ENCODE assay signal across 8 mouse cellular contexts in genomic region chr2:18028140-18029021, GRCm38 (mm10). TPM values are rescaled to one million over a fixed set of nuclear protein-coding genes. Genes with fewer than 3 reads are reported as not detected.
DNase-seq lines count a peak whose midpoint lies in the region; ATAC-seq and TF ChIP-seq lines count a peak whose summit lies in the region.

No protein-coding gene starts in this region.

- peak overlapping the region; percentile 68 to 70 (median 68) for H3K4me3 ChIP-seq in CH12.LX (replicated peaks in 1 of 3; ENCODE audit: low read depth in 2 of 3, low read length in 2 of 3, poor library complexity in 1 of 3)
- H3K4me3 ChIP-seq in forebrain, embryonic 13.5 days = peak overlapping the region; percentile 60
- H3K4me3 ChIP-seq in thymus, adult 2 months (ENCODE audit: control insufficient read depth, insufficient read depth, low read length) = peak overlapping the region; percentile 56

- peak; percentile 32; the same call in 1 of the 2 replicates for TF ChIP-seq POLR2A in CH12.LX (IDR thresholded peaks at IDR 0.05; ENCODE audit: low read depth, low read length)
- TF ChIP-seq POLR2A in thymus, adult 2 months (IDR thresholded peaks at IDR 0.05; ENCODE audit: control insufficient read depth, extremely low read depth, insufficient read depth, low read length, poor library complexity) = no peak

- H3K4me2 ChIP-seq in CH12.LX (ENCODE audit: insufficient read depth, low read depth, poor library complexity, severe bottlenecking) = peak overlapping the region; percentile 52
- H3K4me2 ChIP-seq in forebrain, embryonic 13.5 days = peak overlapping the region; percentile 99

- peak; percentile 24 for DNase-seq in CH12.LX (ENCODE audit: extremely low read depth)
- DNase-seq in cerebellum, adult 11 months = peak; percentile 85
- DNase-seq in heart, postnatal 10 days = peak; percentile 96 to 97
- peak; percentile 74 for DNase-seq in large intestine, adult 2 months (ENCODE audit: low read depth, low spot score)
- DNase-seq in lung, adult 18-20 months = peak; percentile 96
- DNase-seq in thymus, adult 2 months = peak; percentile 57

- no peaks in the 10 kb centered on the region for H3K27me3 ChIP-seq in CH12.LX (replicated peaks)
- no peaks in the 10 kb centered on the region for H3K27me3 ChIP-seq in forebrain, embryonic 13.5 days
- H3K27me3 ChIP-seq in thymus, adult 2 months (ENCODE audit: control insufficient read depth, insufficient read depth, low read length) = peaks cover 14% of the 10 kb centered on the region

- no peak; the same call in none of the 2 replicates for TF ChIP-seq RAD21 in CH12.LX (IDR thresholded peaks at IDR 0.05; ENCODE audit: low read depth, low read length)

- peak overlapping the region; percentile 76 for H3K9ac ChIP-seq in CH12.LX (ENCODE audit: insufficient read depth, low read depth)
- H3K9ac ChIP-seq in forebrain, embryonic 13.5 days = peak overlapping the region; percentile 94

- H3K79me2 ChIP-seq in CH12.LX (replicated peaks; ENCODE audit: control insufficient read depth, extremely low read depth, insufficient read depth, poor library complexity, severe bottlenecking) = no peaks in the 10 kb centered on the region

- intact Hi-C loops in heart, postnatal 10 days (cut with DNase I) = loop anchor here (1.0 to 10.0 kb wide), 11 partner anchors 27 to 1346 kb away; partner anchors contain the start of genes Dnajc1, Mllt10, Msrb2 and Spag6

- dilution Hi-C loops in CH12.LX (cut with MboI; ENCODE audit: extremely low pct_ligation_motif_present, extremely low pct_unique_long_range_greater_than_20kb, low sequenced_read_pairs) = no loop called here

- H3K4me1 ChIP-seq in CH12.LX (ENCODE audit: control insufficient read depth in 1 of 2, insufficient read depth in 2 of 2) = peaks cover 4 to 17% of the 10 kb centered on the region in 2 experiments
- peaks cover 75% of the 10 kb centered on the region for H3K4me1 ChIP-seq in forebrain, embryonic 13.5 days
- H3K4me1 ChIP-seq in thymus, adult 2 months (replicated peaks; ENCODE audit: control insufficient read depth, insufficient read depth, low read length) = peaks cover 23% of the 10 kb centered on the region

- H3K36me3 ChIP-seq in CH12.LX (replicated peaks in 1 of 2; ENCODE audit: control insufficient read depth in 1 of 2, insufficient read depth in 1 of 2, low read length in 1 of 2) = no peaks in the 10 kb centered on the region
- H3K36me3 ChIP-seq in forebrain, embryonic 13.5 days (ENCODE audit: poor library complexity, severe bottlenecking) = no peaks in the 10 kb centered on the region
- no peaks in the 10 kb centered on the region for H3K36me3 ChIP-seq in thymus, adult 2 months (ENCODE audit: control insufficient read depth, insufficient read depth, low read length)

- ATAC-seq in forebrain, embryonic 13.5 days = peak; percentile 65
- peak; percentile 27 for ATAC-seq in neutrophil, adult 5-6 weeks (ENCODE audit: extremely low read depth, insufficient number of reproducible peaks, low FRiP score, poor library complexity, severe bottlenecking)

- in situ Hi-C loops in CH12.LX (cut with MboI; ENCODE audit: low pct_ligation_motif_present, low pct_unique_long_range_greater_than_20kb, low sequenced_read_pairs) = loop anchor here (5.0 to 25.0 kb wide), 3 partner anchors 179 to 659 kb away; partner anchors contain the start of genes Bmi1 and Spag6

- H3K27ac ChIP-seq in CH12.LX (ENCODE audit: insufficient read depth, low read depth) = peak overlapping the region; percentile 37; the same call in 1 of the 2 replicates
- peak overlapping the region; percentile 99 for H3K27ac ChIP-seq in forebrain, embryonic 13.5 days
- no peak overlapping the region for H3K27ac ChIP-seq in thymus, adult 2 months (ENCODE audit: control insufficient read depth, insufficient read depth, low read length)

- no peak for TF ChIP-seq EP300 in CH12.LX (IDR thresholded peaks at IDR 0.05; ENCODE audit: low read length)

- no peaks in the 10 kb centered on the region for H3K9me3 ChIP-seq in CH12.LX (replicated peaks; ENCODE audit: low read length)
- H3K9me3 ChIP-seq in forebrain, embryonic 13.5 days (replicated peaks) = no peaks in the 10 kb centered on the region

- no peak for TF ChIP-seq CTCF in CH12.LX (conservative IDR thresholded peaks at IDR 0.05 in 1 of 2, IDR thresholded peaks at IDR 0.05 in 1 of 2; ENCODE audit: low read depth in 2 of 2, low read length in 2 of 2)
- no peak for TF ChIP-seq CTCF in thymus, adult 2 months (IDR thresholded peaks at IDR 0.05; ENCODE audit: borderline replicate concordance, control insufficient read depth, extremely low read depth, insufficient read depth, low read length, poor library complexity)

- WGBS in forebrain, embryonic 13.5 days = under 1% methylated on average over 60 of the region's 61 CpGs
- WGBS in large intestine, adult 2 months = under 1% methylated on average over 61 of the region's 61 CpGs
- 1% methylated on average over 61 of the region's 61 CpGs for WGBS in thymus, adult 2 months

TF ChIP-seq in CH12.LX, 34 proteins besides CTCF, POLR2A, EP300 and RAD21:
- TF ChIP-seq BHLHE40 (IDR thresholded peaks at IDR 0.05; ENCODE audit: low read depth, low read length) (peak; percentile 66), TCF12 (IDR thresholded peaks at IDR 0.05; ENCODE audit: low read depth, low read length) (0 out of 2 replicates have a peak, but pooled peaks have one; percentile 34), ZNF384 (IDR thresholded peaks at IDR 0.05; ENCODE audit: low read depth, low read length) (no peak), ETS1 (conservative IDR thresholded peaks at IDR 0.05; ENCODE audit: low read depth, low read length) (no peak), CHD2 (IDR thresholded peaks at IDR 0.05; ENCODE audit: low read length) (peak; percentile 88), NELFE (IDR thresholded peaks at IDR 0.05; ENCODE audit: low read depth, low read length) (0 out of 2 replicates have a peak, but pooled peaks have one; percentile 29), SIN3A (IDR thresholded peaks at IDR 0.05; ENCODE audit: low read length) (peak; percentile 14; the same call in 1 of the 2 replicates)

RNA-seq across cellular contexts. Expression of gene A930004D18Rik, which starts 9.2 kb away (rescaled TPM):
- total RNA-seq in CH12.LX (2012; rRNA removed) = 0.67 and 0.72 TPM in 2 replicates
- total RNA-seq in CH12.LX (2014; rRNA removed) = 0.15 and 0.22 TPM in 2 replicates
- 1.7 and 2.0 TPM in 2 replicates for polyA plus RNA-seq in CH12.LX (2012; ENCODE audit: insufficient read length, low read depth)
- 16.2 and 20.3 TPM in 2 replicates for polyA plus RNA-seq in forebrain, embryonic 13.5 days (2015; fragmentation: Nextera tagmentation; extraction: Ambion mirVana)
- 1 to 10 TPM; 3.0 to 4.2 TPM for total RNA-seq in heart, postnatal 10 days (2021)
- 0.44 and 0.45 TPM in 2 replicates for polyA plus RNA-seq in large intestine, adult 2 months (2012; rRNA removed)
- 0.12 TPM in 1 of 2 replicates, not detected in the other for total RNA-seq in neutrophil, adult 5-6 weeks (2017)
- polyA plus RNA-seq in thymus, adult 2 months (2012; rRNA removed) = 0.37 and 0.75 TPM in 2 replicates

RNA-seq across cellular contexts. Expression of gene Skida1, which starts 20.5 kb away (rescaled TPM):
- 0.85 and 1.3 TPM in 2 replicates for total RNA-seq in CH12.LX (2012; rRNA removed)
- 0.35 and 0.59 TPM in 2 replicates for total RNA-seq in CH12.LX (2014; rRNA removed)
- polyA plus RNA-seq in CH12.LX (2012; ENCODE audit: insufficient read length, low read depth) = 0.26 and 0.36 TPM in 2 replicates
- 17.2 and 17.9 TPM in 2 replicates for polyA plus RNA-seq in forebrain, embryonic 13.5 days (2015; fragmentation: Nextera tagmentation; extraction: Ambion mirVana)
- total RNA-seq in heart, postnatal 10 days (2021) = 1 to 10 TPM; 4.8 to 5.7 TPM
- polyA plus RNA-seq in large intestine, adult 2 months (2012; rRNA removed) = 0.24 and 0.29 TPM in 2 replicates
- total RNA-seq in neutrophil, adult 5-6 weeks (2017) = 0.23 and 0.37 TPM in 2 replicates
- polyA plus RNA-seq in thymus, adult 2 months (2012; rRNA removed) = 0.38 and 0.41 TPM in 2 replicates

RNA-seq across cellular contexts. Expression of gene Mllt10, which starts 26.7 kb away (rescaled TPM):
- total RNA-seq in CH12.LX (2012; rRNA removed) = 23.4 and 27.2 TPM in 2 replicates
- 22.0 and 23.0 TPM in 2 replicates for total RNA-seq in CH12.LX (2014; rRNA removed)
- polyA plus RNA-seq in CH12.LX (2012; ENCODE audit: insufficient read length, low read depth) = 36.6 and 39.2 TPM in 2 replicates
- polyA plus RNA-seq in forebrain, embryonic 13.5 days (2015; fragmentation: Nextera tagmentation; extraction: Ambion mirVana) = 73.5 and 75.3 TPM in 2 replicates
- 10 to 100 TPM; 40.6 to 43.1 TPM for total RNA-seq in heart, postnatal 10 days (2021)
- 19.1 and 23.6 TPM in 2 replicates for polyA plus RNA-seq in large intestine, adult 2 months (2012; rRNA removed)
- 84.6 and 95.8 TPM in 2 replicates for total RNA-seq in neutrophil, adult 5-6 weeks (2017)
- 75.4 and 90.3 TPM in 2 replicates for polyA plus RNA-seq in thymus, adult 2 months (2012; rRNA removed)

RNA-seq across cellular contexts. Expression of gene H2al2a, which starts 31.6 kb away (rescaled TPM):
- total RNA-seq in CH12.LX (2012; rRNA removed) (not detected in 2 replicates), CH12.LX (2014; rRNA removed) (not detected in 2 replicates)
- polyA plus RNA-seq in CH12.LX (2012; ENCODE audit: insufficient read length, low read depth) = not detected in 2 replicates
- not detected in 2 replicates for polyA plus RNA-seq in forebrain, embryonic 13.5 days (2015; fragmentation: Nextera tagmentation; extraction: Ambion mirVana)
- total RNA-seq in heart, postnatal 10 days (2021) = not detected
- polyA plus RNA-seq in large intestine, adult 2 months (2012; rRNA removed) = not detected in 2 replicates
- not detected in 2 replicates for total RNA-seq in neutrophil, adult 5-6 weeks (2017)
- polyA plus RNA-seq in thymus, adult 2 months (2012; rRNA removed) = not detected in 2 replicates

Comparison
In these comparisons a context has a peak if more than half of its experiments do, and no peak if none do; other contexts are left out.
1. DNase-seq: peak in every context shown above with its lines; median percentile 96 in heart, postnatal 10 days; 96 in lung, adult 18-20 months; 85 in cerebellum, adult 11 months; 74 in large intestine, adult 2 months; 57 in thymus, adult 2 months; 24 in CH12.LX.
2. RNA of gene Skida1, which starts 20.5 kb away (polyA plus RNA-seq): 17.2 to 17.9 TPM in forebrain, embryonic 13.5 days; 0.38 to 0.41 TPM in thymus, adult 2 months, 0.26 to 0.36 TPM in CH12.LX and 0.24 to 0.29 TPM in large intestine, adult 2 months; every median in the first group is over 10 times any median in the second.
3. Peak in every context shown above with its lines, with median percentiles within 50 percentile points of each other: H3K4me3 ChIP-seq.